Mouse (Mus musculus): ENCODE data around the gene H1fnt. TPM values are rescaled to one million over a fixed set of nuclear protein-coding genes. Genes with fewer than 3 reads are reported as not detected.

Gene H1fnt
- polyA plus RNA-seq, 2 experiments = not detected

- H3K36me3 ChIP-seq (ENCODE audit: control insufficient read depth, insufficient read depth, low read length) = no peaks in the 10 kb centered on the region
- H3K9me3 ChIP-seq (ENCODE audit: control insufficient read depth, low read length) = no peaks in the 10 kb centered on the region
- no peak overlapping the region for H3K9ac ChIP-seq (ENCODE audit: low read depth, low read length, severe bottlenecking)
- no peaks in the 10 kb centered on the region for H3K4me1 ChIP-seq (ENCODE audit: control insufficient read depth, insufficient read depth, low read length)
- ATAC-seq (ENCODE audit: low FRiP score, low read depth) = no peak
- no peak overlapping the region for H3K27ac ChIP-seq (replicated peaks; ENCODE audit: low read depth, low read length)
- TF ChIP-seq POLR2A (IDR thresholded peaks at IDR 0.05; ENCODE audit: borderline replicate concordance, extremely low read depth, insufficient read depth, insufficient read length) = no peak
- H3K4me3 ChIP-seq (replicated peaks; ENCODE audit: low read length) = no peak overlapping the region
- H3K4me2 ChIP-seq (replicated peaks; ENCODE audit: low read depth, low read length, severe bottlenecking) = no peak overlapping the region
- no peak for DNase-seq (ENCODE audit: low spot score)
- no peaks in the 10 kb centered on the region for H3K27me3 ChIP-seq (ENCODE audit: control insufficient read depth, insufficient read depth, low read length)
Observed at GRCm38 (mm10) chr15:98222377-98222776, 34.7 kb downstream of the H1fnt start.

DNA sequence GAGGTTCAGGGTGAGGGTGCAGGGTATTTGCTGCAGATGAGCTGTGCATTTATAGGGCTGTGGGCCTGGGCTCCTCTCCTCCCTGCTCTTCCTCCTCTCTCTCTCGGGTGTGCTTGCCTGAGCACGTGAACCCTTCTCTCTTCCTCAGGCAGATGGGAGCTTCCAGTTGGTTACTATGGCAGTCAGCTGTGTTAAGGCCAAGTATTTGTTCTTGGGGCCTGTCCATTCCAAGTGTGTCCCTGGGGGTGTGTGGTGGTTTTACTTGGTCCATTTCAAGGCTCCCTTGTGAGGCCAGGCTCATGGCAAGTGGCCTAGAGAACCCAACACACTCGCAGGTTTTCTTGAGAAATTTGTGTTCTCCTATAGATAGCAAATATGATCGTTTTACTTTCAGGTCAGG, 36.2 kb downstream of the H1fnt start, which contains the start of the genes Gm44579 and Olfr287:
Gene Gm44579, minus strand, starts transcription at position 101 of the 400 bp plus-strand sequence.
Gene Olfr287, minus strand, starts transcription at position 180 of the 400 bp plus-strand sequence.
- no peak within 1 kb of the TSS for H3K4me3 ChIP-seq (replicated peaks; ENCODE audit: low read length)
- ATAC-seq (ENCODE audit: low FRiP score, low read depth) (no peak), DNase-seq (ENCODE audit: low spot score) (no peak)
- H3K4me2 ChIP-seq (replicated peaks; ENCODE audit: low read depth, low read length, severe bottlenecking) = no peak within 1 kb of the TSS
- WGBS = 68% methylated on average over 4 of the region's 4 CpGs
- H3K27me3 ChIP-seq (ENCODE audit: control insufficient read depth, insufficient read depth, low read length) = no peaks in the 10 kb centered on the region
- H3K9ac ChIP-seq (ENCODE audit: low read depth, low read length, severe bottlenecking) = no peak within 1 kb of the TSS
- no peak for TF ChIP-seq POLR2A (IDR thresholded peaks at IDR 0.05; ENCODE audit: borderline replicate concordance, extremely low read depth, insufficient read depth, insufficient read length)
- no peaks in the 10 kb centered on the region for H3K4me1 ChIP-seq (ENCODE audit: control insufficient read depth, insufficient read depth, low read length)
- H3K9me3 ChIP-seq (ENCODE audit: control insufficient read depth, low read length) = no peaks in the 10 kb centered on the region
- H3K36me3 ChIP-seq (ENCODE audit: control insufficient read depth, insufficient read depth, low read length) = no peaks in the 10 kb centered on the region
- no peak within 1 kb of the TSS for H3K27ac ChIP-seq (replicated peaks; ENCODE audit: low read depth, low read length)

GRCm38 (mm10) chr15:98214130-98214529, 43.0 kb downstream of the H1fnt start:
- Histone ChIP-seq H3K36me3 (ENCODE audit: control insufficient read depth, insufficient read depth, low read length) (no peaks in the 10 kb centered on the region), H3K4me3 (replicated peaks; ENCODE audit: low read length) (no peak overlapping the region), H3K9ac (ENCODE audit: low read depth, low read length, severe bottlenecking) (no peak overlapping the region), H3K9me3 (ENCODE audit: control insufficient read depth, low read length) (no peaks in the 10 kb centered on the region), H3K4me2 (replicated peaks; ENCODE audit: low read depth, low read length, severe bottlenecking) (no peak overlapping the region), H3K27me3 (ENCODE audit: control insufficient read depth, insufficient read depth, low read length) (no peaks in the 10 kb centered on the region), H3K4me1 (ENCODE audit: control insufficient read depth, insufficient read depth, low read length) (no peaks in the 10 kb centered on the region), H3K27ac (replicated peaks; ENCODE audit: low read depth, low read length) (no peak overlapping the region)
- DNase-seq (ENCODE audit: low spot score) (no peak), ATAC-seq (ENCODE audit: low FRiP score, low read depth) (no peak)
- 64% methylated on average over 5 of the region's 5 CpGs for WGBS
- no peak for TF ChIP-seq POLR2A (IDR thresholded peaks at IDR 0.05; ENCODE audit: borderline replicate concordance, extremely low read depth, insufficient read depth, insufficient read length)

DNA sequence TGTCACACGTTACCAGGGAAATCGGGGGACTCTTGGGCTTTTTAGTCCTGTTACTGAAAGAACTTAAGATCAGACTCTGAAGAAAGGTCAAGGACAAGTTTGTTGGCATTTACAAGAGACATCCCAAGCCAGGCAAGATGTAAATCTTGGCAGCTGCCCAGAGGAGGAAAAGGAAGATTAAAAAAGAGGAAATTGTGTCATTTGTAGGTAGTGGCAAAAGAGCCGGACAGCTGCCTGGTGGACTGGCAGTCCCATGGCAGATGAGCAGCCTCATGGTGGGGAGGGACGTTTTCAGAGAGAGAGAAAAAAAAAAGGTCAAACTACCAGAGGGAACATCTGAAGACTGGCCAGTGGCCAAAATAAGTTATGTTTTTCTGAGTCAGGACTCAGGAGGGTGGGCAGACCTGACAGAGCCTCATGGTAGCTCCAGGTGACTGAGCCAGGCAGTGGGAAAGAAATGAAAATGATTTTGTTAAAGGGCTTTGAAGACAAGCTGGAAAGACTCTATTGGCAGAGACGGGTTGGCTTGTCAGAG, 43.7 kb downstream of the H1fnt start:
- H3K36me3 ChIP-seq (ENCODE audit: control insufficient read depth, insufficient read depth, low read length) = no peaks in the 10 kb centered on the region
- no peak overlapping the region for H3K9ac ChIP-seq (ENCODE audit: low read depth, low read length, severe bottlenecking)
- no peaks in the 10 kb centered on the region for H3K9me3 ChIP-seq (ENCODE audit: control insufficient read depth, low read length)
- H3K4me3 ChIP-seq (replicated peaks; ENCODE audit: low read length) = no peak overlapping the region
- TF ChIP-seq POLR2A (IDR thresholded peaks at IDR 0.05; ENCODE audit: borderline replicate concordance, extremely low read depth, insufficient read depth, insufficient read length) = no peak
- WGBS = 80% methylated on average over 5 of the region's 5 CpGs
- H3K4me2 ChIP-seq (replicated peaks; ENCODE audit: low read depth, low read length, severe bottlenecking) = no peak overlapping the region
- H3K27ac ChIP-seq (replicated peaks; ENCODE audit: low read depth, low read length) = no peak overlapping the region
- H3K4me1 ChIP-seq (ENCODE audit: control insufficient read depth, insufficient read depth, low read length) = no peaks in the 10 kb centered on the region
- H3K27me3 ChIP-seq (ENCODE audit: control insufficient read depth, insufficient read depth, low read length) = no peaks in the 10 kb centered on the region
- ATAC-seq (ENCODE audit: low FRiP score, low read depth) (no peak), DNase-seq (ENCODE audit: low spot score) (no peak)

GRCm38 (mm10) chr15:98209676-98210075, 47.4 kb downstream of the H1fnt start:
- Histone ChIP-seq H3K36me3 (ENCODE audit: control insufficient read depth, insufficient read depth, low read length) (no peaks in the 10 kb centered on the region), H3K4me3 (replicated peaks; ENCODE audit: low read length) (no peak overlapping the region), H3K9ac (ENCODE audit: low read depth, low read length, severe bottlenecking) (no peak overlapping the region), H3K9me3 (ENCODE audit: control insufficient read depth, low read length) (no peaks in the 10 kb centered on the region), H3K27me3 (ENCODE audit: control insufficient read depth, insufficient read depth, low read length) (no peaks in the 10 kb centered on the region), H3K27ac (replicated peaks; ENCODE audit: low read depth, low read length) (no peak overlapping the region), H3K4me2 (replicated peaks; ENCODE audit: low read depth, low read length, severe bottlenecking) (no peak overlapping the region), H3K4me1 (ENCODE audit: control insufficient read depth, insufficient read depth, low read length) (no peaks in the 10 kb centered on the region)
- DNase-seq (ENCODE audit: low spot score) (no peak), ATAC-seq (ENCODE audit: low FRiP score, low read depth) (no peak)
- no peak for TF ChIP-seq POLR2A (IDR thresholded peaks at IDR 0.05; ENCODE audit: borderline replicate concordance, extremely low read depth, insufficient read depth, insufficient read length)
- WGBS = 84% methylated on average over 7 of the region's 7 CpGs

Other genes with a start within 250 kb of the H1fnt start
- gene Pfkm, start 164.7 kb downstream of the H1fnt start, polyA plus RNA-seq (2012; rRNA removed) = 75.8 and 78.9 TPM in 2 replicates
- gene Pfkm, start 164.7 kb downstream of the H1fnt start, polyA plus RNA-seq (2014; fragmentation: Nextera tagmentation; extraction: Ambion mirVana) = 49.8 and 50.0 TPM in 2 replicates
- 30.5 and 33.5 TPM in 2 replicates for gene Senp1, start 163.5 kb downstream of the H1fnt start, polyA plus RNA-seq (2012; rRNA removed)
- gene Senp1, start 163.5 kb downstream of the H1fnt start, polyA plus RNA-seq (2014; fragmentation: Nextera tagmentation; extraction: Ambion mirVana) = 32.5 and 34.4 TPM in 2 replicates
- 42.4 and 49.3 TPM in 2 replicates for gene Asb8, start 91.7 kb downstream of the H1fnt start, polyA plus RNA-seq (2012; rRNA removed)
- 55.7 and 57.3 TPM in 2 replicates for gene Asb8, start 91.7 kb downstream of the H1fnt start, polyA plus RNA-seq (2014; fragmentation: Nextera tagmentation; extraction: Ambion mirVana)
- 0.23 and 0.33 TPM in 2 replicates for gene Ccdc184, start 90.1 kb downstream of the H1fnt start, polyA plus RNA-seq (2012; rRNA removed)
- 0.10 and 0.37 TPM in 2 replicates for gene Ccdc184, start 90.1 kb downstream of the H1fnt start, polyA plus RNA-seq (2014; fragmentation: Nextera tagmentation; extraction: Ambion mirVana)
- not detected in 2 replicates for gene Olfr288, start 61.8 kb downstream of the H1fnt start, polyA plus RNA-seq (2012; rRNA removed)
- not detected in 2 replicates for gene Olfr288, start 61.8 kb downstream of the H1fnt start, polyA plus RNA-seq (2014; fragmentation: Nextera tagmentation; extraction: Ambion mirVana)
- not detected in 2 replicates for gene Gm44579, start 36.3 kb downstream of the H1fnt start, polyA plus RNA-seq (2012; rRNA removed)
- gene Gm44579, start 36.3 kb downstream of the H1fnt start, polyA plus RNA-seq (2014; fragmentation: Nextera tagmentation; extraction: Ambion mirVana) = not detected in 2 replicates
- gene Olfr287, start 36.2 kb downstream of the H1fnt start, polyA plus RNA-seq (2012; rRNA removed) = not detected in 2 replicates
- not detected in 2 replicates for gene Olfr287, start 36.2 kb downstream of the H1fnt start, polyA plus RNA-seq (2014; fragmentation: Nextera tagmentation; extraction: Ambion mirVana)
- gene Olfr286, start 22.8 kb downstream of the H1fnt start, polyA plus RNA-seq (2012; rRNA removed) = not detected in 2 replicates
- not detected in 2 replicates for gene Olfr286, start 22.8 kb downstream of the H1fnt start, polyA plus RNA-seq (2014; fragmentation: Nextera tagmentation; extraction: Ambion mirVana)
- 1.3 and 1.5 TPM in 2 replicates for gene Zfp641, start 38.9 kb upstream of the H1fnt start, polyA plus RNA-seq (2012; rRNA removed)
- gene Zfp641, start 38.9 kb upstream of the H1fnt start, polyA plus RNA-seq (2014; fragmentation: Nextera tagmentation; extraction: Ambion mirVana) = 0.32 and 0.79 TPM in 2 replicates
- not detected in 2 replicates for gene Olfr285, start 60.1 kb upstream of the H1fnt start, polyA plus RNA-seq (2012; rRNA removed)
- gene Olfr285, start 60.1 kb upstream of the H1fnt start, polyA plus RNA-seq (2014; fragmentation: Nextera tagmentation; extraction: Ambion mirVana) = not detected in 2 replicates
- 0.10 TPM in 1 of 2 replicates, not detected in the other for gene Olfr284, start 83.7 kb upstream of the H1fnt start, polyA plus RNA-seq (2012; rRNA removed)
- not detected in 2 replicates for gene Olfr284, start 83.7 kb upstream of the H1fnt start, polyA plus RNA-seq (2014; fragmentation: Nextera tagmentation; extraction: Ambion mirVana)
- 0.10 TPM in 1 of 2 replicates, not detected in the other for gene Olfr283, start 123.7 kb upstream of the H1fnt start, polyA plus RNA-seq (2012; rRNA removed)
- gene Olfr283, start 123.7 kb upstream of the H1fnt start, polyA plus RNA-seq (2014; fragmentation: Nextera tagmentation; extraction: Ambion mirVana) = not detected in 2 replicates
- gene Olfr282, start 173.9 kb upstream of the H1fnt start, polyA plus RNA-seq (2012; rRNA removed) = not detected in 2 replicates
- gene Olfr282, start 173.9 kb upstream of the H1fnt start, polyA plus RNA-seq (2014; fragmentation: Nextera tagmentation; extraction: Ambion mirVana) = not detected in 2 replicates
- gene Olfr281, start 195.3 kb upstream of the H1fnt start, polyA plus RNA-seq (2012; rRNA removed) = not detected in 2 replicates
- not detected in 2 replicates for gene Olfr281, start 195.3 kb upstream of the H1fnt start, polyA plus RNA-seq (2014; fragmentation: Nextera tagmentation; extraction: Ambion mirVana)
- gene OR5BS1P, start 212.6 kb upstream of the H1fnt start, polyA plus RNA-seq (2012; rRNA removed) = not detected in 2 replicates
- not detected in 2 replicates for gene OR5BS1P, start 212.6 kb upstream of the H1fnt start, polyA plus RNA-seq (2014; fragmentation: Nextera tagmentation; extraction: Ambion mirVana)
- 0.14 and 0.32 TPM in 2 replicates for gene Lalba, start 225.4 kb upstream of the H1fnt start, polyA plus RNA-seq (2012; rRNA removed)
- not detected in 2 replicates for gene Lalba, start 225.4 kb upstream of the H1fnt start, polyA plus RNA-seq (2014; fragmentation: Nextera tagmentation; extraction: Ambion mirVana)
- not detected in 2 replicates for gene Olfr279, start 235.1 kb upstream of the H1fnt start, polyA plus RNA-seq (2012; rRNA removed)
- not detected in 2 replicates for gene Olfr279, start 235.1 kb upstream of the H1fnt start, polyA plus RNA-seq (2014; fragmentation: Nextera tagmentation; extraction: Ambion mirVana)